Comparison of ENCODE assay signal across 8 mouse cellular contexts in the genomic region with DNA sequence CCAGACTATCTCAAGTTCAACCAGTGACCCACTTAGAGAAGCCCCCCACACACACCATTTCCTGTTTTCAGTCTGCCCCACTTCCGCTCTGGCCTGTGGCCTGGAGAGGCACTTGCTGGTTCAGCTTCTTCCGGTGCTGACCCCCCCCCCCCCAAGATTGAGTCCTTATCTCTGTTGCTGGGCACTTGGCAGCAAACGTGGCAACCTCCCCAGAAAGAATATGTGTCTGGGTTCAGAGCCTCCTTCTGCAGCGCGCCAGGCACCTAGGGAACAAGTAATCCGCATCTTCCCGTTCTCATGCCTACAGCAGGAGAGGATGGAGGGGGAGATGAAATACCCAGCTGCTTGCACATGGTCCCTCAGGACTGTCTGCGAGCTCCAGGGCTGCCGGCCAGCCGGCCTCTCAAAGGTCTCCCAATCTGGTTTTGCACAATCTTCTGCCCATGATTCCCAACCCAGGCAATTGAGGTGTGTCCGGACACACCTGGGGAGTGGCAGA. TPM values are rescaled to one million over a fixed set of nuclear protein-coding genes. Genes with fewer than 3 reads are reported as not detected.
A peak's percentile ranks its signal among the peaks of the same experiment; 100 is the strongest.
DNase-seq lines count a peak whose midpoint lies in the region; ATAC-seq and TF ChIP-seq lines count a peak whose summit lies in the region.

No protein-coding gene starts in this region.

- H3K9ac ChIP-seq in kidney, embryonic 15.5 days: no peak overlapping the region
- no peak overlapping the region for H3K9ac ChIP-seq in heart, postnatal 0 days (replicated peaks; ENCODE audit: low read depth, low read length)
- H3K9ac ChIP-seq in liver, embryonic 16.5 days (ENCODE audit: low read depth, low read length): no peak overlapping the region
- H3K9ac ChIP-seq in stomach, embryonic 14.5 days (replicated peaks; ENCODE audit: low read depth, low read length): no peak overlapping the region

- no peak for TF ChIP-seq POLR2A in bone marrow, adult 2 months (IDR thresholded peaks at IDR 0.05; ENCODE audit: borderline replicate concordance, control insufficient read depth, low read depth, low read length)

- H3K4me2 ChIP-seq in kidney, embryonic 15.5 days: peak overlapping the region; percentile 19; the same call in 1 of the 2 replicates
- H3K4me2 ChIP-seq in heart, postnatal 0 days (ENCODE audit: low read depth, low read length): peak overlapping the region; percentile 38
- 0 out of 2 replicates have a peak overlapping the region, but pooled peaks have one; percentile 24 for H3K4me2 ChIP-seq in liver, embryonic 16.5 days (ENCODE audit: low read depth, low read length)
- H3K4me2 ChIP-seq in stomach, embryonic 14.5 days (replicated peaks; ENCODE audit: low read depth, low read length): no peak overlapping the region

- TF ChIP-seq EP300 in heart, postnatal 0 days (IDR thresholded peaks at IDR 0.05; ENCODE audit: low read depth): peak; percentile 49; the same call in 1 of the 2 replicates

- no peak for ATAC-seq in kidney, embryonic 15.5 days (replicated peaks; ENCODE audit: low FRiP score)
- ATAC-seq in heart, postnatal 0 days (ENCODE audit: insufficient read depth, low read depth): no peak
- no peak for ATAC-seq in liver, embryonic 16.5 days (ENCODE audit: low read depth)
- ATAC-seq in stomach, embryonic 14.5 days (ENCODE audit: insufficient number of reproducible peaks, insufficient read depth, low FRiP score, low read depth): no peak

- H3K4me1 ChIP-seq in kidney, embryonic 15.5 days: peaks cover 44% of the 10 kb centered on the region
- H3K4me1 ChIP-seq in bone marrow, adult 2 months (ENCODE audit: control insufficient read depth, insufficient read depth, low read length): peaks cover 3% of the 10 kb centered on the region; the same call in 1 of the 2 replicates
- peaks cover 39% of the 10 kb centered on the region for H3K4me1 ChIP-seq in heart, postnatal 0 days (ENCODE audit: control insufficient read depth, insufficient read depth)
- H3K4me1 ChIP-seq in liver, embryonic 16.5 days (ENCODE audit: control insufficient read depth, low read depth, low read length): peaks cover 3% of the 10 kb centered on the region
- peaks cover 26% of the 10 kb centered on the region for H3K4me1 ChIP-seq in stomach, embryonic 14.5 days (ENCODE audit: control insufficient read depth, insufficient read depth, low read length)
- peaks cover 41% of the 10 kb centered on the region for H3K4me1 ChIP-seq in forebrain, embryonic 10.5 days

- no peak for TF ChIP-seq CTCF in bone marrow, adult 2 months (IDR thresholded peaks at IDR 0.05; ENCODE audit: control insufficient read depth, insufficient read depth, low read length)
- no peak for TF ChIP-seq CTCF in heart, postnatal 0 days (IDR thresholded peaks at IDR 0.05; ENCODE audit: low read depth)

- no peaks in the 10 kb centered on the region for H3K36me3 ChIP-seq in kidney, embryonic 15.5 days
- H3K36me3 ChIP-seq in heart, postnatal 0 days (replicated peaks; ENCODE audit: control insufficient read depth, insufficient read depth, low read length): no peaks in the 10 kb centered on the region
- no peaks in the 10 kb centered on the region for H3K36me3 ChIP-seq in liver, embryonic 16.5 days (ENCODE audit: control insufficient read depth, insufficient read depth)
- no peaks in the 10 kb centered on the region for H3K36me3 ChIP-seq in stomach, embryonic 14.5 days (ENCODE audit: control insufficient read depth, insufficient read depth, low read length)
- no peaks in the 10 kb centered on the region for H3K36me3 ChIP-seq in forebrain, embryonic 10.5 days (replicated peaks)

- no peak overlapping the region for H3K4me3 ChIP-seq in kidney, embryonic 15.5 days (replicated peaks)
- H3K4me3 ChIP-seq in bone marrow, adult 2 months (replicated peaks; ENCODE audit: control insufficient read depth, low read depth, low read length): peak overlapping the region; percentile 50
- H3K4me3 ChIP-seq in heart, postnatal 0 days (ENCODE audit: low read depth, low read length): no peak overlapping the region
- no peak overlapping the region for H3K4me3 ChIP-seq in liver, embryonic 16.5 days (ENCODE audit: low read depth, low read length)
- no peak overlapping the region for H3K4me3 ChIP-seq in stomach, embryonic 14.5 days (ENCODE audit: low read depth, low read length)
- H3K4me3 ChIP-seq in forebrain, embryonic 10.5 days: no peak overlapping the region

- 45% methylated on average over 11 of the region's 11 CpGs for WGBS in kidney, embryonic 15.5 days
- WGBS in bone marrow, adult 2 months: under 1% methylated on average over 11 of the region's 11 CpGs
- WGBS in heart, postnatal 0 days: 12% methylated on average over 11 of the region's 11 CpGs
- 4% methylated on average over 11 of the region's 11 CpGs for WGBS in liver, embryonic 16.5 days (ENCODE audit: insufficient replicate concordance)
- WGBS in stomach, embryonic 14.5 days: 35% methylated on average over 11 of the region's 11 CpGs
- 64% methylated on average over 11 of the region's 11 CpGs for WGBS in forebrain, embryonic 10.5 days

- peaks cover 7% of the 10 kb centered on the region; the same call in 1 of the 2 replicates for H3K27me3 ChIP-seq in kidney, embryonic 15.5 days
- H3K27me3 ChIP-seq in heart, postnatal 0 days (ENCODE audit: control insufficient read depth, insufficient read depth, low read length): no peaks in the 10 kb centered on the region
- H3K27me3 ChIP-seq in liver, embryonic 16.5 days (ENCODE audit: control insufficient read depth, insufficient read depth, low read depth, low read length): peaks cover 21% of the 10 kb centered on the region
- no peaks in the 10 kb centered on the region for H3K27me3 ChIP-seq in stomach, embryonic 14.5 days (ENCODE audit: control insufficient read depth, insufficient read depth, low read length)
- peaks cover 27% of the 10 kb centered on the region for H3K27me3 ChIP-seq in forebrain, embryonic 10.5 days (ENCODE audit: poor library complexity, severe bottlenecking)

- peak overlapping the region; percentile 23; the same call in 1 of the 2 replicates for H3K27ac ChIP-seq in kidney, embryonic 15.5 days
- peak overlapping the region; percentile 97 for H3K27ac ChIP-seq in bone marrow, adult 2 months (ENCODE audit: control insufficient read depth, insufficient read depth, low read depth, low read length, poor library complexity)
- H3K27ac ChIP-seq in heart, postnatal 0 days (ENCODE audit: low read depth): peak overlapping the region; percentile 78
- H3K27ac ChIP-seq in liver, embryonic 16.5 days (ENCODE audit: low read length): peak overlapping the region; percentile 71
- H3K27ac ChIP-seq in stomach, embryonic 14.5 days (ENCODE audit: low read length): peak overlapping the region; percentile 39; the same call in 1 of the 2 replicates
- no peak overlapping the region for H3K27ac ChIP-seq in forebrain, embryonic 10.5 days

- DNase-seq in kidney, adult 18-20 months: no peak
- DNase-seq in heart, postnatal 0 days (ENCODE audit: low spot score): no peak
- DNase-seq in embryo, embryonic 11 days: no peak
- no peak for DNase-seq in forebrain, embryonic 10.5 days (ENCODE audit: extremely low spot score, low spot score)

- no peaks in the 10 kb centered on the region for H3K9me3 ChIP-seq in kidney, embryonic 15.5 days (replicated peaks)
- no peaks in the 10 kb centered on the region for H3K9me3 ChIP-seq in heart, postnatal 0 days (replicated peaks; ENCODE audit: control insufficient read depth, low read length)
- no peaks in the 10 kb centered on the region for H3K9me3 ChIP-seq in liver, embryonic 16.5 days (replicated peaks; ENCODE audit: control insufficient read depth, low read length)
- no peaks in the 10 kb centered on the region for H3K9me3 ChIP-seq in stomach, embryonic 14.5 days (ENCODE audit: control insufficient read depth, low read depth, low read length)
- no peaks in the 10 kb centered on the region for H3K9me3 ChIP-seq in forebrain, embryonic 10.5 days

RNA-seq across cellular contexts. Expression of a gene that starts 4.0 kb away (rescaled TPM):
- polyA plus RNA-seq in kidney, embryonic 15.5 days (2015; fragmentation: Nextera tagmentation; extraction: Ambion mirVana): 12.1 and 12.4 TPM in 2 replicates
- polyA plus RNA-seq in bone marrow, adult 2 months (2011; ENCODE audit: insufficient read depth, insufficient read length, low replicate concordance, missing spikeins): 23.0 and 42.5 TPM in 2 replicates
- 25.3 and 28.2 TPM in 2 replicates for total RNA-seq in heart, postnatal 0 days (2014; rRNA removed; ENCODE audit: low replicate concordance)
- polyA plus RNA-seq in heart, postnatal 0 days (2015; fragmentation: Nextera tagmentation; extraction: Ambion mirVana): 12.1 and 14.5 TPM in 2 replicates
- 4.7 and 4.8 TPM in 2 replicates for polyA plus RNA-seq in liver, embryonic 16.5 days (2015; fragmentation: Nextera tagmentation; extraction: Ambion mirVana)
- 10.3 and 13.1 TPM in 2 replicates for polyA plus RNA-seq in stomach, embryonic 14.5 days (2014; fragmentation: Nextera tagmentation; extraction: Ambion mirVana)
- polyA plus RNA-seq in forebrain, embryonic 10.5 days (2016; fragmentation: Nextera tagmentation; extraction: Ambion mirVana): 10.7 and 10.9 TPM in 2 replicates

RNA-seq across cellular contexts. Expression of a gene that starts 32.3 kb away (rescaled TPM):
- polyA plus RNA-seq in kidney, embryonic 15.5 days (2015; fragmentation: Nextera tagmentation; extraction: Ambion mirVana): 13.1 and 13.8 TPM in 2 replicates
- 5.2 and 16.3 TPM in 2 replicates for polyA plus RNA-seq in bone marrow, adult 2 months (2011; ENCODE audit: insufficient read depth, insufficient read length, low replicate concordance, missing spikeins)
- 26.6 and 31.4 TPM in 2 replicates for total RNA-seq in heart, postnatal 0 days (2014; rRNA removed; ENCODE audit: low replicate concordance)
- 9.7 and 10.0 TPM in 2 replicates for polyA plus RNA-seq in heart, postnatal 0 days (2015; fragmentation: Nextera tagmentation; extraction: Ambion mirVana)
- polyA plus RNA-seq in liver, embryonic 16.5 days (2015; fragmentation: Nextera tagmentation; extraction: Ambion mirVana): 6.8 and 8.1 TPM in 2 replicates
- polyA plus RNA-seq in stomach, embryonic 14.5 days (2014; fragmentation: Nextera tagmentation; extraction: Ambion mirVana): 9.3 and 9.7 TPM in 2 replicates
- 9.5 and 10.8 TPM in 2 replicates for polyA plus RNA-seq in forebrain, embryonic 10.5 days (2016; fragmentation: Nextera tagmentation; extraction: Ambion mirVana)
